Mouse (Mus musculus) mature B cell (primary cell): ENCODE results near the gene Ints6.
"Not testable (repeated sequence)": the region's sequence is repeated elsewhere in the genome, so short reads cannot be mapped to it uniquely, and the experiment has no call there.

Experiments used
- in situ Hi-C: fragments of 300-500 bp; cut with MboI; formaldehyde crosslinking; loops from 2 replicates; pipeline ENCODE4 v1.14.3; 2019

Gene Ints6

GRCm38 (mm10) chr14:62755095-62755640, 5.8 kb downstream of the Ints6 start:
- in situ Hi-C loops = no loop called here

- in situ Hi-C loops = no loop called here
Measured at GRCm38 (mm10) chr14:62751479-62751878, 9.5 kb downstream of the Ints6 start.

- in situ Hi-C loops = no loop called here
Measured at GRCm38 (mm10) chr14:62735646-62736045, 25.3 kb downstream of the Ints6 start.

GRCm38 (mm10) chr14:62733666-62734065, 27.3 kb downstream of the Ints6 start:
- in situ Hi-C loops = no loop called here

GRCm38 (mm10) chr14:62731902-62732301, 29.1 kb downstream of the Ints6 start:
- in situ Hi-C loops = no loop called here

GRCm38 (mm10) chr14:62724560-62724959, 36.4 kb downstream of the Ints6 start:
- in situ Hi-C loops = no loop called here

- in situ Hi-C loops = no loop called here
Measured at GRCm38 (mm10) chr14:62721625-62722024, 39.3 kb downstream of the Ints6 start.

GRCm38 (mm10) chr14:62718161-62718560, 42.8 kb downstream of the Ints6 start:
- in situ Hi-C loops = no loop called here

GRCm38 (mm10) chr14:62673646-62674045, 87.3 kb downstream of the Ints6 start:
- in situ Hi-C loops = no loop called here

GRCm38 (mm10) chr14:62664976-62665673, 95.8 kb downstream of the Ints6 start:
- in situ Hi-C loops = no loop called here

GRCm38 (mm10) chr14:62663367-62663766, 97.6 kb downstream of the Ints6 start, which contains the start of gene Serpine3:
Serpine3 (plus strand) TSS chr14:62663667.
- in situ Hi-C loops = no loop called here

- in situ Hi-C loops = no loop called here
Measured at GRCm38 (mm10) chr14:62662381-62662780, 98.6 kb downstream of the Ints6 start.

- in situ Hi-C loops = no loop called here
Measured at GRCm38 (mm10) chr14:62657469-62657868, 103.5 kb downstream of the Ints6 start.

GRCm38 (mm10) chr14:62655996-62656395, 105.0 kb downstream of the Ints6 start:
- in situ Hi-C loops = no loop called here

- in situ Hi-C loops = no loop called here
Measured at GRCm38 (mm10) chr14:62651771-62652170, 109.2 kb downstream of the Ints6 start.

- in situ Hi-C loops = no loop called here
Measured at GRCm38 (mm10) chr14:62650376-62650775, 110.6 kb downstream of the Ints6 start.

- in situ Hi-C loops = no loop called here
Measured at GRCm38 (mm10) chr14:62648405-62648804, 112.6 kb downstream of the Ints6 start.

GRCm38 (mm10) chr14:62642368-62642767, 118.6 kb downstream of the Ints6 start:
- in situ Hi-C loops = not testable (repeated sequence)

- in situ Hi-C loops = no loop called here
Measured at GRCm38 (mm10) chr14:62640396-62640795, 120.6 kb downstream of the Ints6 start.

GRCm38 (mm10) chr14:62639551-62639950, 121.4 kb downstream of the Ints6 start:
- in situ Hi-C loops = no loop called here

GRCm38 (mm10) chr14:62639111-62639510, 121.9 kb downstream of the Ints6 start:
- in situ Hi-C loops = no loop called here

GRCm38 (mm10) chr14:62638345-62638702, 122.6 kb downstream of the Ints6 start:
- in situ Hi-C loops = no loop called here

GRCm38 (mm10) chr14:62637436-62638344, 123.3 kb downstream of the Ints6 start:
- in situ Hi-C loops = no loop called here
